Comparison of ENCODE assay signal across 7 mouse cellular contexts in the genomic region with DNA sequence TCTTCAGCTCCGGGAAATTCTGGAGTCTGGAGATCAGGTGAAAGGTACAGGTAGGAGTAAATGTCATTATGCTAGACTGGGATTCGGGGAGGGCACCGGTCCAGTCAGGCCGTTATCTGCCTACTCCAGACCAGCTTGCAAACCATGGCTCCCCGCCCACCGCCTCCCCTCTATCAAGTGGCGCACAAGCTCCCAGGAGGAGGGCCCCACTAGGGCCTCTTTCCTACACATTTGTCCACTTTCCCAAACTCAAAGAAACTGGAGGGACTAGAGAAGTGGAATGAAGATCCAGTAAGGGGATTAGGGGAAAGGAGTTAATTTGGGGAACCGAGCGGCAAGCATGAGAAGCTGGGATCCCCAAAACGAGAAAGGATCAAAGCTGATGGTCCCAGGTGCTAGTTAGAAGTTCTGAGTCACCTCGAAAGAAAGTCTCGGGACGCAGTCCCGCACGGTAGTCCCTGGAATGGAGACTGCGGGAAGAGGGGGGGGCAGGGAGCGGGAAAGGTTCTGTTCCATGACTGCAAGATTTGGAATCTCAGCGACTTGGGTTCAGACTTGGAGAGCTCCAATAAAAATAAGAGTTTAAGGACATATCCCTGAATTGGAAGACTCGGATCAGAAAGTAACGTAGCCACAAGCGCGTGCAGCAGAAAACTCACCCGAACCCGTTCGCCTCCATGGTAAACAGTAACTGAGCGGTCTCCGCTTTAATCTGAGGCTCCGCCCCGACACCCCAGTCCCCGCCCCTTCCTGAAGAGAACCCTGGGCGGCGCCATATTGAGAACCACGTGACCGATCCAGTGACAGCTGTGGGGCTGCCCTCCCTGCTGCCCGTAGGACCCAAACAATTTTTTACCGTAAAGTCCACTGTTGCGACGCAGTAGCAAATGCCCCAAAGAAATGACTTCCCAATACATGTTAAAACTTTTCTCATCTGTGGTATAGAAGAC. TPM values are rescaled to one million over a fixed set of nuclear protein-coding genes. Genes with fewer than 3 reads are reported as not detected.
DNase-seq lines count a peak whose midpoint lies in the region; ATAC-seq lines count a peak whose summit lies in the region.

A gene (minus strand): TSS at position 742 of the 950 bp plus-strand sequence.

- H3K4me2 ChIP-seq in intestine, embryonic 15.5 days (replicated peaks): peak within 1 kb of the TSS; percentile 96

- peaks cover 28% of the 10 kb centered on the region for H3K4me1 ChIP-seq in intestine, embryonic 15.5 days (replicated peaks)
- H3K4me1 ChIP-seq in midbrain, embryonic 10.5 days: peaks cover 33% of the 10 kb centered on the region

- peak; percentile 94 for ATAC-seq in intestine, embryonic 15.5 days

- peak within 1 kb of the TSS; percentile 85 for H3K9ac ChIP-seq in intestine, embryonic 15.5 days

- H3K36me3 ChIP-seq in intestine, embryonic 15.5 days: peaks cover 3% of the 10 kb centered on the region; the same call in 1 of the 2 replicates
- peaks cover 31% of the 10 kb centered on the region for H3K36me3 ChIP-seq in midbrain, embryonic 10.5 days

- no peaks in the 10 kb centered on the region for H3K27me3 ChIP-seq in intestine, embryonic 15.5 days (replicated peaks)
- H3K27me3 ChIP-seq in midbrain, embryonic 10.5 days (ENCODE audit: low read depth, poor library complexity, severe bottlenecking): peaks cover 12% of the 10 kb centered on the region

- peak; percentile 86 to 89 for DNase-seq in adrenal gland, adult 18-20 months (ENCODE audit: low spot score in 2 of 2)
- DNase-seq in embryo, embryonic 11 days: peak; percentile 98
- DNase-seq in gastrocnemius, postnatal 36 days: peak; percentile 89 to 92
- peak; percentile 93 to 97 for DNase-seq in left cerebral cortex, postnatal 25 days (ENCODE audit: low spot score in 2 of 2)
- DNase-seq in midbrain, embryonic 10.5 days (ENCODE audit: low spot score): peak; percentile 93
- peak; percentile 86 for DNase-seq in right cerebral cortex, postnatal 4 days

- intact Hi-C loops in gastrocnemius, postnatal 36 days (cut with DNase I): loop anchor here (2.0 kb wide), 2 partner anchors 167 to 275 kb away; no protein-coding TSS in a partner anchor
- intact Hi-C loops in left cerebral cortex, postnatal 25 days (cut with DNase I): loop anchor here (2.0 to 5.0 kb wide), 2 partner anchors 127 to 272 kb away; a partner anchor contains a TSS

- WGBS in intestine, embryonic 15.5 days: under 1% methylated on average over 38 of the region's 38 CpGs
- 1% methylated on average over 38 of the region's 38 CpGs for WGBS in midbrain, embryonic 10.5 days

- H3K9me3 ChIP-seq in intestine, embryonic 15.5 days: no peaks in the 10 kb centered on the region
- H3K9me3 ChIP-seq in midbrain, embryonic 10.5 days (replicated peaks): no peaks in the 10 kb centered on the region

- peak within 1 kb of the TSS; percentile 99 for H3K4me3 ChIP-seq in intestine, embryonic 15.5 days (replicated peaks)
- H3K4me3 ChIP-seq in midbrain, embryonic 10.5 days: peak within 1 kb of the TSS; percentile 93

- H3K27ac ChIP-seq in intestine, embryonic 15.5 days: peak within 1 kb of the TSS; percentile 80
- H3K27ac ChIP-seq in midbrain, embryonic 10.5 days (replicated peaks): peak within 1 kb of the TSS; percentile 81

RNA-seq across cellular contexts. Expression of the gene that starts here (rescaled TPM):
- 100 to 1,000 TPM; 116 to 124 TPM for total RNA-seq in adrenal gland, adult 18-20 months (2021)
- 10 to 100 TPM; 55.9 to 60.1 TPM for total RNA-seq in gastrocnemius, postnatal 36 days (2021)
- 68.7 and 75.4 TPM in 2 replicates for polyA plus RNA-seq in intestine, embryonic 15.5 days (2015; fragmentation: Nextera tagmentation; extraction: Ambion mirVana)
- 10 to 100 TPM; 50.4 to 62.1 TPM for total RNA-seq in left cerebral cortex, postnatal 25 days (2021)
- polyA plus RNA-seq in midbrain, embryonic 10.5 days (2016; fragmentation: Nextera tagmentation; extraction: Ambion mirVana): 97.8 and 101 TPM in 2 replicates

Comparison
In these comparisons a context has a peak if more than half of its experiments do, and no peak if none do; other contexts are left out.
1. Peak in every context shown above with its lines: DNase-seq, ATAC-seq, H3K4me3 ChIP-seq and H3K27ac ChIP-seq.